Mouse (Mus musculus): ENCODE measurements around the gene Hspa4.

DNA sequence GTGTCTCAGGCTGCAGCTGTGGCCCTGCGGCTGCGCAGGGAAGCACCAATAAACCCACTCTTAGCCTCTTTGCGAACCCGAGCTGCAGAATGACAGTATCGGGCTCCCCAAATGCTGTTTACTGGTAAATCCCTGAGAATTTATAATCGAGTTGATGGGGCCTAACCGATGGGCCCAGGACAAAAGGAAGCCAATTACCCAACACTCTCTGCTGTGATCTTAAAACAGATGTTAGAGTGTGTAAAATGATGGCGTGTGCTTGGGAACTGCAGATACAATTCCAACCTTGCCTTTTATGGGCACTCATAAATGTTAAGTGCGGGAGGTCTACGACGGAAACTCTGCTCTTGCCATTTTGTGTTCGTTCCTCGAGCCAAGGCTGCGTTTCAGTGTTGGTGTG, 49.5 kb downstream of the Hspa4 start:
- TF ChIP-seq ZC3H11A (IDR thresholded peaks at IDR 0.05; ENCODE audit: low read depth, low read length) (no peak), ZKSCAN1 (IDR thresholded peaks at IDR 0.05; ENCODE audit: borderline replicate concordance, low read depth, low read length) (no peak), CTCF (conservative IDR thresholded peaks at IDR 0.05 in 1 of 2, IDR thresholded peaks at IDR 0.05 in 1 of 2; ENCODE audit: low read depth in 2 of 2, low read length in 2 of 2) (no peak), TCF12 (IDR thresholded peaks at IDR 0.05; ENCODE audit: low read depth, low read length) (no peak), EP300 (IDR thresholded peaks at IDR 0.05; ENCODE audit: low read length) (no peak)
